Mouse (Mus musculus) splenic B cell, adult 2 months (primary cell): Measurements from ENCODE around the gene Cdc42bpg.

Source experiments
- DNase-seq: peaks from one replicate; pipeline ENCODE4 v3.0.0-alpha.2; 2011; ENCODE audit warnings: low read depth, low spot score
- H3K27me3 ChIP-seq: 2 replicates; pipeline ENCODE4 v1.6.1; 2012; ENCODE audit warnings: mild to moderate bottlenecking, low read length, moderate library complexity, mixed read lengths; ENCODE audit not compliant: control insufficient read depth, poor library complexity, insufficient read depth, severe bottlenecking
- H3K36me3 ChIP-seq: 2 replicates; pipeline ENCODE4 v1.6.1; 2012; ENCODE audit warnings: mild to moderate bottlenecking, low read length, moderate library complexity, mixed read lengths; ENCODE audit not compliant: control insufficient read depth, poor library complexity, insufficient read depth, severe bottlenecking

The Cdc42bpg gene

GRCm38 (mm10) chr19:6272053-6272452 lies 34.2 kb upstream of the Cdc42bpg start:
- Histone ChIP-seq H3K27me3 (no peaks in the 10 kb centered on the region), H3K36me3 (no peaks in the 10 kb centered on the region)
- no peak for DNase-seq

- Histone ChIP-seq H3K27me3 (no peaks in the 10 kb centered on the region), H3K36me3 (no peaks in the 10 kb centered on the region)
- DNase-seq: no peak
Observed at GRCm38 (mm10) chr19:6272738-6273137, 33.5 kb upstream of the Cdc42bpg start.

- no peak for DNase-seq
Observed at GRCm38 (mm10) chr19:6273592-6273991, 32.7 kb upstream of the Cdc42bpg start.

GRCm38 (mm10) chr19:6273998-6274608 lies 32.2 kb upstream of the Cdc42bpg start:
- H3K27me3 ChIP-seq: no peaks in the 10 kb centered on the region
- no peak for DNase-seq
- no peaks in the 10 kb centered on the region; the same call in 1 of the 2 replicates for H3K36me3 ChIP-seq

More at GRCm38 (mm10) chr19:6273592-6273991, 32.7 kb upstream of the Cdc42bpg start:
- Histone ChIP-seq H3K36me3 (no peaks in the 10 kb centered on the region), H3K27me3 (no peaks in the 10 kb centered on the region)

GRCm38 (mm10) chr19:6275740-6276389 lies 30.4 kb upstream of the Cdc42bpg start:
- H3K36me3 ChIP-seq: peaks cover 2% of the 10 kb centered on the region; the same call in 1 of the 2 replicates
- DNase-seq: peak; percentile 93
- H3K27me3 ChIP-seq: no peaks in the 10 kb centered on the region

GRCm38 (mm10) chr19:6276426-6277421 lies 29.5 kb upstream of the Cdc42bpg start, which contains the start of gene Ehd1:
Gene Ehd1, plus strand, starts transcription at chr19:6276725.
- Histone ChIP-seq H3K27me3 (no peaks in the 10 kb centered on the region), H3K36me3 (peaks cover 2% of the 10 kb centered on the region)
- peak; percentile 99 for DNase-seq

- DNase-seq: peak; percentile 92
- Histone ChIP-seq H3K36me3 (peaks cover 2% of the 10 kb centered on the region), H3K27me3 (no peaks in the 10 kb centered on the region)
Observed at GRCm38 (mm10) chr19:6277661-6278438, 28.4 kb upstream of the Cdc42bpg start.

GRCm38 (mm10) chr19:6278439-6279073 lies 27.7 kb upstream of the Cdc42bpg start:
- Histone ChIP-seq H3K36me3 (peaks cover 9% of the 10 kb centered on the region), H3K27me3 (no peaks in the 10 kb centered on the region)
- peak; percentile 55 for DNase-seq

DNA sequence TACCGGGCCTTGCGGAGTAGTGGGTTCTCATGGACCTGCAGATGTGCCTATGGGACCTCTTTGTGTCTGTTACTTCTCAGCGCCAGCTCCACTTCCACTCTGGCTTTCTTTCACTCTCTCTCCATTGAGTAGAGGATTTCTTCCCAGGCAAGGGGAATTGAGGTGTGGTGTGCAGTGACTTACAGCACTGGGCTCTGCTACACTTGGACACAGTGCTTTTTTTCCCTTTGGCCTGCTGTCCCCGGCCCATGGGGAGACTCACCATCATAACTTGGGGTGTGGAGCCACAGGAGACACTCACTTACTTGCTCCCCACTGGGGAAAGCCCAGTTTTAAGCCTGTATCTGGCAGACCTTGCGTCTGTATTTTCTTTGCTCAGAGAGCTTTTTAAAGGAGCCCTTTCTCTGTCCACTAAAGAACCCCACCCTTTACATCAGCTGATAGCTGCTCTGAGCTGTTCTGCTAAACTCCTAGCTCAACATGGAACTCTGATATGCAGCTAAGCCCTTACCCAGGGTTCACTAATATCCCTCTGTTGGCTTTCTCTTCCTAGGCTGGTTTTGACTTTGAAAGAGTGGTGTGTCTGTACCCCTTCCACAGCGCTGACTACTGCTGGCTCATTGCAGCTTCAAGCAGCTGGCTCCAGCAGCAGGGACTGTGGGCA lies 26.6 kb upstream of the Cdc42bpg start:
- Histone ChIP-seq H3K36me3 (peaks cover 9% of the 10 kb centered on the region), H3K27me3 (no peaks in the 10 kb centered on the region)
- DNase-seq: no peak

GRCm38 (mm10) chr19:6280554-6280953 lies 25.7 kb upstream of the Cdc42bpg start:
- H3K36me3 ChIP-seq: peaks cover 9% of the 10 kb centered on the region
- H3K27me3 ChIP-seq: no peaks in the 10 kb centered on the region
- DNase-seq: no peak

DNA sequence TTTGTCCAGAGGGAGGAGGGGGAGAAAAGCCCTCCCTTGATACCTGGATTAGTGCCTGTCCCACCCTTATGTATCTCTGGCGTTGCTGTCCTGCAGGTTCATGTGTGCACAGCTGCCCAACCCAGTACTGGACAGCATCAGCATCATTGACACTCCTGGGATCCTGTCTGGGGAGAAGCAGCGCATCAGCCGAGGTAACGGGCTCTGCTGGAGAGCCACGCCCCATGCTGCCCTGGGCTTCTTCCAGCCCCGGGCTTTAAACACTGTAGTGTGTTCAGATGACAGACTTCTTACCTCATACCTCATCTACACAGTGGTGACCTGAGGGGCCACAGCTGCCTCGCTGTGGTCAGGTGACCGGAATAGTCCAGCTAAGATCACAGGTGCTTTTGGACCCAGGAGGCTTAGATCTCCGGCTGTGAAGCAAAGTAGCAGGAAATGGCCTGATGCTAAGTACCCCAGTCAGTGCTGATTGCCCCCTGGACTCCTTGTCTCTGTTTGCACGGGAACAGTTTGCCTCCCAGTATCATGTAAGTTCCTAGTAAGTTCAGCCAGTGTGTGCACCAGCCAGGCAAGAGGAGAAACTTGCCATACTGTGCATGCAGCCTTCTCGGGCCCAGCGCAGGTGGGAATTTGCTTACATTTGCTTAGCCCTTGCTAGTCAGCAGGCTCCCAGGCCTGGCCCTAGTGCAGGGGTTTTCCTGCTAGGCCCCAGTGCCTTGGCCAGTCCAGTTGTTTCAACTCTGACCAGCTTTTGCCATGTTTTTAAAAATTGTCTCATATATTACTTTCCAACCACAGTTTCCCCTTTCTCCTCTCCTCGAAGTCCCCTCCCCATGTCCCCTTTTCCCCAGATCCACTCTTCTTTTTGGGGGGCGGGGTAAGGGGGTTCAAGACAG lies 24.9 kb upstream of the Cdc42bpg start:
- Histone ChIP-seq H3K27me3 (no peaks in the 10 kb centered on the region), H3K36me3 (peaks cover 11% of the 10 kb centered on the region)

GRCm38 (mm10) chr19:6283001-6283400 lies 23.3 kb upstream of the Cdc42bpg start:
- no peak for DNase-seq
- Histone ChIP-seq H3K36me3 (peaks cover 11% of the 10 kb centered on the region), H3K27me3 (no peaks in the 10 kb centered on the region)

More for the DNA sequence above, 24.9 kb upstream of the Cdc42bpg start:
- DNase-seq: no peak

- Histone ChIP-seq H3K27me3 (no peaks in the 10 kb centered on the region), H3K36me3 (peaks cover 11% of the 10 kb centered on the region)
Observed at GRCm38 (mm10) chr19:6284502-6284901, 21.8 kb upstream of the Cdc42bpg start.

More at GRCm38 (mm10) chr19:6284502-6284901, 21.8 kb upstream of the Cdc42bpg start:
- DNase-seq: no peak
